Mouse (Mus musculus) hindbrain, embryonic 11.5 days (tissue): ENCODE measurements around the gene Psip1. TPM values are rescaled to one million over a fixed set of nuclear protein-coding genes. Genes with fewer than 3 reads are reported as not detected.
"Not testable (repeated sequence)": the region's sequence is repeated elsewhere in the genome, so short reads cannot be mapped to it uniquely, and the experiment has no call there.

ENCODE experiments used
- ATAC-seq: fragments of 200-750 bp; cut with Nextera tagmentation; 2 replicates; pipeline ENCODE4 v1.8.0; 2017; ENCODE audit warnings: mild to moderate bottlenecking, moderate TSS enrichment, moderate library complexity; ENCODE audit not compliant: low FRiP score
- DNase-seq: peaks from one replicate; pipeline ENCODE4 v3.0.0-alpha.2; 2015; ENCODE audit warnings: low spot score
- H3K27ac ChIP-seq: fragments of 300-500 bp; sonication (generic); 2 replicates; pipeline ENCODE4 v1.5.1; 2014; ENCODE audit warnings: mild to moderate bottlenecking, low read depth, low read length
- H3K27me3 ChIP-seq: fragments of 300-500 bp; sonication (generic); 2 replicates; pipeline ENCODE4 v1.6.1; 2014; ENCODE audit warnings: mild to moderate bottlenecking, low read length, moderate library complexity, mixed read lengths; ENCODE audit not compliant: control insufficient read depth, insufficient read depth
- H3K36me3 ChIP-seq: fragments of 300-500 bp; sonication (generic); 2 replicates; pipeline ENCODE4 v1.6.1; 2014; ENCODE audit warnings: mild to moderate bottlenecking, low read length, moderate library complexity, mixed read lengths; ENCODE audit not compliant: control insufficient read depth, insufficient read depth
- H3K4me1 ChIP-seq: fragments of 300-500 bp; sonication (generic); replicated peaks from 2 replicates; pipeline ENCODE4 v1.6.1; 2014; ENCODE audit warnings: low read length, mixed read lengths; ENCODE audit not compliant: control insufficient read depth, insufficient read depth
- H3K4me2 ChIP-seq: fragments of 300-500 bp; sonication (generic); replicated peaks from 2 replicates; pipeline ENCODE4 v1.6.1; 2014; ENCODE audit warnings: mild to moderate bottlenecking, low read depth, low read length
- H3K4me3 ChIP-seq: fragments of 300-500 bp; sonication (generic); 2 replicates; pipeline ENCODE4 v1.5.1; 2014; ENCODE audit warnings: low read depth, low read length
- H3K9ac ChIP-seq: fragments of 300-500 bp; sonication (generic); 2 replicates; pipeline ENCODE4 v1.6.1; 2014; ENCODE audit warnings: low read depth, low read length
- H3K9me3 ChIP-seq: fragments of 300-500 bp; sonication (generic); 2 replicates; pipeline ENCODE4 v1.6.1; 2016; ENCODE audit warnings: low read length; ENCODE audit not compliant: control insufficient read depth
- WGBS: fragments of 180-500 bp; shearing (Covaris S2); extraction: QIAGEN DNeasy Blood & Tissue Kit; methylation state at CpG from one replicate; pipeline ENCODE4 v1.1.7; 2014; 5-methylcytosine and 5-hydroxymethylcytosine counted together
- polyA plus RNA-seq: library from polyadenylated mRNA; unstranded; fragments of >200 nt; fragmentation: Nextera tagmentation; extraction: Ambion mirVana; gene quantifications from 2 replicates; pipeline ENCODE4 v1.2.1, GENCODE M21; 2014

Gene Psip1
- polyA plus RNA-seq, 1 experiment from 2014 or later: 400 TPM

DNA sequence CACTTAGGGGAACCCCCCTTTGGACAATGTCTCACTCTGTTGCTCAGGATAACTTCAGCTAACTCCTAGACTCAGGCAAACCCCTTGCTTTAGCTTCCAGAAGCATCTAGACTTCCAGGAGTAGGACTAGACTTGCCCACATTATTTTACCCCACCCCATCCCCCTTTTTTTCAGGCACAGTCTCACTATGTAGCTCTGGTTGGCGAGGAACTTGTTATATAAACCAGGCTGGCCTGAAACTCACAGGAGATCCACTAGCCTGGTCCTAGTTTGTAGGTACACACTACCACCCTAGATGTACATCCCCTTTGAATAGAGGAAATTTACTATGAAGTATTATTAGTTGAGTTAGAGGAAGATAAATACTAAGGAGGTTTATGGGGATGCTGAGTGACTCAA lies 27.9 kb upstream of the Psip1 start:
- no peak for ATAC-seq
- 74% methylated on average over 1 of the region's 1 CpGs for WGBS

DNA sequence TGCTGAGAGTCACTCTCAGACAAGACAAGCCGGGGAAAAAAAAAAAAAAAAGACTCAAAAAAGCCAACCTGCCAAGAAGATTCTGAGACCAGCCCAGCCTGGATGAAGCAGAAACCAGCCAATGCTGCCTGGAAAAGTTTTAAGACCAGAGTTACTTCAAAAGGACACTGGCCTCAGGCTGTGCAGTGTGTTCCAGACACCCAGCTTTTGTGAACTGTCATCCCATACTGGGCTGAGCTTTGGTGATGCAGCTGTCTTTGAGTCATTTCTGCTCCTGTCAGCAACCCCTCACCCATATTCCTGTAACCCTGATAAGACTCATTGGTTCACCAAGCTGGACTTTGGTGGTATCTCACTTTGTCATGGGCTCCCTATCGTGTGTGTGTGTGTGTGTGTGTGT lies 26.4 kb upstream of the Psip1 start:
- no peaks in the 10 kb centered on the region for H3K27me3 ChIP-seq
- no peaks in the 10 kb centered on the region for H3K4me1 ChIP-seq
- DNase-seq (no peak), ATAC-seq (no peak)
- 78% methylated on average over 2 of the region's 2 CpGs for WGBS
- H3K4me3 ChIP-seq: no peak overlapping the region
- no peak overlapping the region for H3K4me2 ChIP-seq
- no peak overlapping the region for H3K9ac ChIP-seq
- H3K36me3 ChIP-seq: no peaks in the 10 kb centered on the region
- no peak overlapping the region for H3K27ac ChIP-seq
- H3K9me3 ChIP-seq: no peaks in the 10 kb centered on the region

More for the DNA sequence above, 27.9 kb upstream of the Psip1 start:
- Histone ChIP-seq H3K27me3 (no peaks in the 10 kb centered on the region), H3K4me1 (no peaks in the 10 kb centered on the region), H3K9ac (no peak overlapping the region), H3K36me3 (no peaks in the 10 kb centered on the region), H3K27ac (no peak overlapping the region), H3K4me2 (no peak overlapping the region), H3K9me3 (no peaks in the 10 kb centered on the region), H3K4me3 (no peak overlapping the region)
- no peak for DNase-seq

DNA sequence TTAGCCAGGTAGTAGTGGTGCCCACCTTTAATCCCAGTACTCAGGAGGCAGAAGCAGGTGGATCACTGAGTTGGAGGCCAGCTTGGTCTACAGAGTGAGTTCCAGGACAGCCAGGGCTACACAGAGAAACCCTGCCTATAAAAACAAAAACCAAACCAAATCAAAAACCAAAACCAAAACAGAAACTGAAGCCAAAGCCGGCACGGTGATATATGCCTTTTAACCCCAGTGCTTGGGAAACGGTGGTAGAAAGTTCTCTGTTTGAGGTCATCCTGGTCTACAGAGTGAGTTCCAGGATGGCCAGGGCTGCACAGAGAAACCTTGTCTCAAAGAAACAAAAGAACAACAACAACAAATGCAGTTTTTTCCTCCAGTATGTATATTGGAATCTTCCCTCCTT lies 26.0 kb upstream of the Psip1 start:
- ATAC-seq (no peak), DNase-seq (no peak)
- Histone ChIP-seq H3K4me3 (no peak overlapping the region), H3K27me3 (no peaks in the 10 kb centered on the region), H3K9me3 (no peaks in the 10 kb centered on the region), H3K9ac (no peak overlapping the region), H3K27ac (no peak overlapping the region), H3K36me3 (no peaks in the 10 kb centered on the region), H3K4me1 (no peaks in the 10 kb centered on the region), H3K4me2 (no peak overlapping the region)
- WGBS: 91% methylated on average over 3 of the region's 3 CpGs

DNA sequence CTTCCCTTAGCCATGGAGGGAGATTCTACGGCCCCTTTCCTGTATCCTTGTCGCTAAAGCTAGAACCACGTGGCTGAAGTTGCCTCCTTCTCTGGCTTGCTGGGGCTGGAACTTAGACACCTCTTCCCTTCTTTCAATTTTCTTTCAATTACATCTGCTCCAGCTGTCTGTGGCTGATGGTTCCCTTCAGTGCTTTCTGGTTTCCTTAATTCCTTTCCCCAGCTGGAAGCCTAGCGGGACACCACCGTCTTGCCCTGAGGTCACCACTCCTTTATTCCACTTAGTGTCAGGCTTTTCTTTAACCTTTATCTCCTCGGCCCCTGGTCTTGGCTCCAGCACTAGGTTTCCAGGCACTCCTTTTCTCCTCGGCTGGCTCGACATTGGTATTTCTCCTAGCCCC lies 24.8 kb upstream of the Psip1 start:
- no peak overlapping the region for H3K4me2 ChIP-seq
- H3K36me3 ChIP-seq: no peaks in the 10 kb centered on the region
- no peaks in the 10 kb centered on the region for H3K27me3 ChIP-seq
- no peak overlapping the region for H3K9ac ChIP-seq
- no peak overlapping the region for H3K4me3 ChIP-seq
- no peaks in the 10 kb centered on the region for H3K9me3 ChIP-seq
- no peak for DNase-seq
- ATAC-seq: no peak
- 36% methylated on average over 8 of the region's 8 CpGs for WGBS
- no peaks in the 10 kb centered on the region for H3K4me1 ChIP-seq
- H3K27ac ChIP-seq: no peak overlapping the region

DNA sequence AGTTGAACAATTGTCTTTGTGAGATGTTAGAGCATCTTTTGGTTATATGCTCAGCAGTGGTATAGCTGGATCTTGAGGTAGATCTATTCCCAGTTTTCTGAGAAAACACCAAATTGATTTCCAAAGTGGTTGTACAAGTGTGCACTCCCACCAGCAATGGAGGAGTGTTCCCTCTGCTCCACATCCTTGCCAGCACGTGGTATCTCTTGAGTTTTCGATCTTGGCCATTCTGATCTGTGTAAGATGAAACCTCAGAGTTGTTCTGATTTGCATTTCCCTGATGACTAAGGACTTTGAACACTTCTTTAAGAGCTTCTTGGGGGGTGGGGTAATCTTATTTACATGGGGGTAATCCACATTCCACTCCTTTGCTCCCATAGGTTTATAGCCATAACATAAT lies 23.3 kb upstream of the Psip1 start:
- H3K9ac ChIP-seq: no peak overlapping the region
- H3K9me3 ChIP-seq: no peaks in the 10 kb centered on the region
- no peak for DNase-seq
- no peak overlapping the region for H3K27ac ChIP-seq
- H3K4me1 ChIP-seq: no peaks in the 10 kb centered on the region
- no peaks in the 10 kb centered on the region for H3K27me3 ChIP-seq
- H3K36me3 ChIP-seq: no peaks in the 10 kb centered on the region
- 64% methylated on average over 2 of the region's 2 CpGs for WGBS
- ATAC-seq: no peak
- H3K4me2 ChIP-seq: no peak overlapping the region
- no peak overlapping the region for H3K4me3 ChIP-seq

DNA sequence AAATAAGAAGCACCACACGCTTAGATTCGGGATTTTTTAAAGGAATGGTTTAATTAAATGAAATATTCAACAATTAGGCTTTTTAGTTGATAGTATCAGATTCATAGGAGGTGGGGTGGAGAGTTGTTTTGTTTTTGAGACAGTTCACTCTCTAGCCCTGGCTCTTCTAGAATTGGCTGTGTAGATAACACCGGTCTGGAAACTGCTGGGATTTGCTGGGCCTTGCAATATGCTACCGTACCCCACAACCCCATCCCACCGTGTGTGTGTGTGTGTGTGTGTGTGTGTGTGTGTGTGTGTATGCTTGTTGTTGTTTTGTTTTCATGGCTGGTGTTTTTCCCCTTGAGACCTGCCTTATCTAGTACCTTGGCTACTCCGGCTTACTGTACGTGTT lies 14.8 kb upstream of the Psip1 start:
- no peaks in the 10 kb centered on the region for H3K4me1 ChIP-seq
- WGBS: 27% methylated on average over 7 of the region's 7 CpGs
- 0 out of 2 replicates have a peak overlapping the region, but pooled peaks have one; percentile 20 for H3K27ac ChIP-seq
- H3K9me3 ChIP-seq: no peaks in the 10 kb centered on the region
- no peak overlapping the region for H3K9ac ChIP-seq
- no peaks in the 10 kb centered on the region for H3K27me3 ChIP-seq
- H3K36me3 ChIP-seq: no peaks in the 10 kb centered on the region
- peak; percentile 25 for DNase-seq
- H3K4me3 ChIP-seq: 0 out of 2 replicates have a peak overlapping the region, but pooled peaks have one; percentile 12
- peak overlapping the region; percentile 19 for H3K4me2 ChIP-seq
- peak; percentile 69 for ATAC-seq

DNA sequence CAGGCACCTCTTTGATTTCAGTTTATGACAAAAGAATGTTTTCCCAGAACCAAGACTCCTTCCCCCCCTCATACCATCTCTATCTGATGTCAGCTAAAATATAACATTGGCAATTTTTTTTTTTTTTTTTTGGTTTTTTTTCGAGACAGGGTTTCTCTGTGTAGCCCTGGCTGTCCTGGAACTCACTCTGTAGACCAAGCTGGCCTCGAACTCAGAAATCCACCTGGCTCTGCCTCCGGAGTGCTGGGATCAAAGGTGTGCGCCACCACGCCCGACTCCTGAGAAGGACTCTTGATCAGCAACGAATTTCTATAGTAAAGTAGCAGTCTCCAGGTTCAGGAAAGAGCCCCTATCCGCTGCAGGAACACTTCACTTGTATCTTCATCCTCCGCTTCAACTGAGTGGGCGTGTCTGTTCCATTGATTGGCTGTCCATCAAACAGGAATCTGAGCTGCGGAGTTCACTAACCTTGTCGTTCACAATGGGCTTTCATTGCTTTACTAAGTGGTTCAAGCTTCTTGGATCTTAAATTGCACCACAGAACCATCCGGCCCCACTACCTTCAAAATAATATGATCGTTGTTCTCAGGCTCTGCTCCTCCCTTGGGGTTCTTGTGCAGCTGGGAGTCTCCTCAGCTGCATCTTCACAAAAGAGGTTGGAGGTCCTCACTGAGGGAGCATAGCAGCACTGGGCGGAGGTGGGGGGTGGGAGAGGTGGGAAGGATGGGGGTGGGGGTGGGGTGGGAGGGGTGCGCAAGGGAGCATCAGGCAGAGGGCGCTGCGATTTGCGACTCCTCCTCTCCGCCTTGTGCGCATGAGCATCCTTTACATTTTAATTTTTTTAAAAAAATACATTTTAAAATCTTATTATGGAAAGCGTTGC lies 14.1 kb upstream of the Psip1 start:
- ATAC-seq: peak; percentile 92
- Histone ChIP-seq H3K9ac (0 out of 2 replicates have a peak overlapping the region, but pooled peaks have one; percentile 24), H3K27ac (0 out of 2 replicates have a peak overlapping the region, but pooled peaks have one; percentile 12)

DNA sequence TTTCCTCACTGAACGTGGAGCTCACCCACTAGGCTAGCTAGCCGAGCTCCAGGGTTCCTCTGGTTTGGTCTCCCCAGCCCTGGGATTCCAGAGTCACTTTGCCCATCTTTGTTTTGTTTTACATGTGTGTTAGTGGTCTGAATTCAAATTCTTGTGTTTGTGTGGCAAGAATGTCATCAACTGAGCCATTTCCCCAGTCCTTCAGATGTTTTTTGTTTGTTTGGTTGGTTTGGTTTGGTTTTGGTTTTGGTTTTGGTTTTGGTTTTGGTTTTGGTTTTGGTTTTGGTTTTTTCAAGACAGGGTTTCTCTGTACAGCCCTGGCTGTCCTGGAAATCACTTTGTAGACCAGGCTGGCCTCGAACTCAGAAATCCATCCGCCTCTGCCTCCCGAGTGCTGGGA lies 10.8 kb upstream of the Psip1 start:
- not testable (repeated sequence) for DNase-seq, H3K4me1 ChIP-seq, H3K27me3 ChIP-seq, H3K4me2 ChIP-seq, H3K9ac ChIP-seq, H3K27ac ChIP-seq, ATAC-seq, H3K4me3 ChIP-seq, H3K36me3 ChIP-seq, H3K9me3 ChIP-seq
- WGBS: 91% methylated on average over 5 of the region's 5 CpGs

More for the DNA sequence above, 14.1 kb upstream of the Psip1 start:
- Histone ChIP-seq H3K36me3 (no peaks in the 10 kb centered on the region), H3K27me3 (no peaks in the 10 kb centered on the region), H3K4me2 (peak overlapping the region; percentile 29), H3K4me1 (no peaks in the 10 kb centered on the region), H3K9me3 (no peaks in the 10 kb centered on the region), H3K4me3 (peak overlapping the region; percentile 18)
- 6% methylated on average over 22 of the region's 22 CpGs for WGBS
- peak; percentile 76 for DNase-seq

DNA sequence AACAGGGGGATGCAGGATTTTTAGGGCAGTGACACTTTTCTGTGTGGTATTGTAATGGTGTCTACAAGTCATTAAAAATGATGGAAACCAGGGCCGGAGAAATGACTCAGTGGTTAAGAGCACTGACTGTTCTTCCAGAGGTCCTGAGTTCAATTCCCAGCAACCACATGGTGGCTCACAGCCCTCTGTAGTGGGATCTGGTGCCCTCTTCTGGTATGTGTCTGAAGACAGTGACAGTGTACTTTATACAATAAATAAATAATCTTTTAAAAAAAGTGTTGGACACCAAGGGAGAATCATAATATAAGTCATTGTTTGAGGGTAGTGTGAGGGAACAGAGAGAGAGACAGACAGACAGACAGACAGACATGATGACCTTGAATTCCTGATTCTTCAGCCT lies 6.9 kb upstream of the Psip1 start:
- Histone ChIP-seq H3K9me3 (no peaks in the 10 kb centered on the region), H3K4me1 (no peaks in the 10 kb centered on the region), H3K4me3 (no peak overlapping the region), H3K9ac (no peak overlapping the region), H3K36me3 (no peaks in the 10 kb centered on the region), H3K27me3 (no peaks in the 10 kb centered on the region), H3K27ac (no peak overlapping the region), H3K4me2 (no peak overlapping the region)
- ATAC-seq (no peak), DNase-seq (no peak)
- WGBS: 96% methylated on average over 1 of the region's 1 CpGs
